Mouse (Mus musculus) kidney, postnatal 14 days (tissue): ENCODE measurements around the gene Mettl1.

Source experiments
- DNase-seq: peaks from one replicate; pipeline ENCODE4 v3.0.0; 2022; ENCODE audit warnings: mixed read lengths

Mettl1 gene

GRCm38 (mm10) chr10:127041274-127041766, at the start of gene Mettl1, which contains the start of gene Eef1akmt3:
Gene Mettl1 (plus strand): TSS chr10:127041414.
Gene Eef1akmt3 (minus strand): TSS chr10:127041513.
- peak; percentile 61 for DNase-seq

- DNase-seq: no peak
Measured at GRCm38 (mm10) chr10:126991676-126992075, 49.5 kb upstream of the Mettl1 start.

GRCm38 (mm10) chr10:126993621-126994020, 47.6 kb upstream of the Mettl1 start:
- DNase-seq: no peak

GRCm38 (mm10) chr10:126997340-126998113, 43.7 kb upstream of the Mettl1 start:
- peak; percentile 37 for DNase-seq

- DNase-seq: no peak
Measured at GRCm38 (mm10) chr10:127000529-127000928, 40.7 kb upstream of the Mettl1 start, which contains the start of gene Avil. Gene Avil (plus strand): TSS chr10:127000709.

GRCm38 (mm10) chr10:127001297-127001696, 39.9 kb upstream of the Mettl1 start:
- no peak for DNase-seq

GRCm38 (mm10) chr10:127002056-127002455, 39.2 kb upstream of the Mettl1 start:
- no peak for DNase-seq

GRCm38 (mm10) chr10:127002765-127003164, 38.4 kb upstream of the Mettl1 start:
- DNase-seq: no peak

- no peak for DNase-seq
Measured at GRCm38 (mm10) chr10:127003334-127003733, 37.9 kb upstream of the Mettl1 start.

- no peak for DNase-seq
Measured at GRCm38 (mm10) chr10:127003806-127004205, 37.4 kb upstream of the Mettl1 start.

GRCm38 (mm10) chr10:127016488-127016887, 24.7 kb upstream of the Mettl1 start:
- DNase-seq: peak; percentile 64

GRCm38 (mm10) chr10:127017071-127017470, 24.1 kb upstream of the Mettl1 start:
- DNase-seq: no peak

- DNase-seq: no peak
Measured at GRCm38 (mm10) chr10:127018422-127018821, 22.8 kb upstream of the Mettl1 start.

GRCm38 (mm10) chr10:127030336-127031296, 10.6 kb upstream of the Mettl1 start, which contains the start of gene Tsfm:
Gene Tsfm (minus strand): TSS chr10:127030840.
- peak; percentile 94 for DNase-seq

- peak; percentile 74 for DNase-seq
Measured at GRCm38 (mm10) chr10:127033301-127033741, 7.9 kb upstream of the Mettl1 start.

GRCm38 (mm10) chr10:127036273-127036672, 4.9 kb upstream of the Mettl1 start:
- DNase-seq: peak; percentile 80

- DNase-seq: peak; percentile 52
Measured at GRCm38 (mm10) chr10:127037641-127038040, 3.6 kb upstream of the Mettl1 start.

GRCm38 (mm10) chr10:127040569-127041214, 522 bp upstream of the Mettl1 start:
- peak; percentile 46 for DNase-seq

GRCm38 (mm10) chr10:127041774-127042338, 642 bp downstream of the Mettl1 start:
- DNase-seq: peak; percentile 93

- no peak for DNase-seq
Measured at GRCm38 (mm10) chr10:127042468-127043115, 1.4 kb downstream of the Mettl1 start.

GRCm38 (mm10) chr10:127043187-127043586, 2.0 kb downstream of the Mettl1 start:
- peak; percentile 88 for DNase-seq

- DNase-seq: peak; percentile 51
Measured at GRCm38 (mm10) chr10:127047954-127048353, 6.7 kb downstream of the Mettl1 start, which contains the start of gene Cyp27b1. Gene Cyp27b1 (plus strand): TSS chr10:127048250.
